In the genomic region with DNA sequence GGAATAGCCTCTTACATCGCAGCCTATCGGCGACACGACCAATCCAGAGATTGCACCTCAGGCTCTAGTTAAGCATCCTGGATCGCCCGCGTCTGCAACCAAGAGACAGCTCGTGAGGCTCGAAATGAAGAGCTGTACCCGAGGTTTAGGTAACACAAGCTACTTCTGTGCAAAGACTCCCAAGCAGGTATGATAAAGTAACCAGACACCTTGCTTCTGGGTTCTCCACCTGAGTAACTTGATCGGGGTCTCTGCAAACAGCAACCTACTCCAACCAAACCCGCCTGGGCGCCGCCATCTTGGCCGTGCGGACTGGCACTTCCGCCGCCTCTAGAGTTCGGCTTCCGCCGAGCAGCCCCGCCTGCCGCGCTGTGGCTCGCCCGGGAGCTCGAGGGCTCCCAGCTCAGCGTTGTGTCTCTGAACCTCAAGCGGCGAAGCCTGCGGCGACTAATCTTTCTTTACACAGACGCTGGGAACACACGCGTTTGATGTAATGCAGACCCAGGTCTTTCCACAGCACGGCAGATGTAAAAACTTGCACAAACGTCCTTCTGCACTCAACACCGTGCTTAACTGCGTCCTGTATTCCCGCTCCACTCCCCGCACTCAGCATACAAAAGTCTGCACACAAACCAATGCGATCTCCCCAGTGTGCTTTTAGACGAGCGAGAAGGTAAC, we compare ENCODE assay signal across 1 mouse cellular context.
TF ChIP-seq lines count a peak whose summit lies in the region.

A gene (minus strand): TSS at position 332 of the 678 bp plus-strand sequence.

TF ChIP-seq in CH12.LX, 34 proteins besides CTCF, POLR2A, EP300 and RAD21 (continued from another document):
- TF ChIP-seq NRF1 (IDR thresholded peaks at IDR 0.05; ENCODE audit: low read depth, low read length) (peak; percentile 43; the same call in 1 of the 2 replicates), ELF1 (IDR thresholded peaks at IDR 0.05; ENCODE audit: low read depth, low read length) (peak; percentile 76; the same call in 1 of the 2 replicates), ZMIZ1 (IDR thresholded peaks at IDR 0.05; ENCODE audit: low read depth, low read length) (peak; percentile 93), USF1 (IDR thresholded peaks at IDR 0.05; ENCODE audit: low read depth, low read length) (no peak), HCFC1 (IDR thresholded peaks at IDR 0.05; ENCODE audit: low read depth, low read length) (peak; percentile 81), KAT2A (IDR thresholded peaks at IDR 0.05; ENCODE audit: insufficient replicate concordance, low read length) (peak; percentile 57; the same call in 1 of the 2 replicates), PAX5 (IDR thresholded peaks at IDR 0.05; ENCODE audit: low read length) (no peak), ZC3H11A (IDR thresholded peaks at IDR 0.05; ENCODE audit: low read depth, low read length) (no peak)
